Mouse (Mus musculus) heart, postnatal 0 days (tissue): ENCODE measurements around the gene Zbtb1. TPM values are rescaled to one million over a fixed set of nuclear protein-coding genes. Genes with fewer than 3 reads are reported as not detected.
A peak's percentile ranks its signal among the peaks of the same experiment; 100 is the strongest.

Experiments used
- ATAC-seq: fragments of 200-750 bp; cut with Nextera tagmentation; 2 replicates; pipeline ENCODE4 v1.8.0; 2017; ENCODE audit warnings: low read depth, moderate number of reproducible peaks, moderate library complexity; ENCODE audit not compliant: insufficient read depth
- DNase-seq: peaks from one replicate; pipeline ENCODE4 v3.0.0-alpha.2; 2016; ENCODE audit warnings: low spot score
- H3K27ac ChIP-seq: fragments of 300-500 bp; sonication (generic); 2 replicates; pipeline ENCODE4 v1.5.1; 2014; ENCODE audit warnings: low read depth, mild to moderate bottlenecking
- H3K27me3 ChIP-seq: fragments of 300-500 bp; sonication (generic); 2 replicates; pipeline ENCODE4 v1.6.1; 2014; ENCODE audit warnings: low read length, mixed read lengths; ENCODE audit not compliant: control insufficient read depth, insufficient read depth
- H3K36me3 ChIP-seq: fragments of 300-500 bp; sonication (generic); replicated peaks from 2 replicates; pipeline ENCODE4 v1.6.1; 2014; ENCODE audit warnings: low read length, mixed read lengths; ENCODE audit not compliant: control insufficient read depth, insufficient read depth
- H3K4me1 ChIP-seq: fragments of 300-500 bp; sonication (generic); 2 replicates; pipeline ENCODE4 v1.6.1; 2014; ENCODE audit warnings: antibody characterized with exemption; ENCODE audit not compliant: control insufficient read depth, insufficient read depth
- H3K4me2 ChIP-seq: fragments of 300-500 bp; sonication (generic); 2 replicates; pipeline ENCODE4 v1.6.1; 2014; ENCODE audit warnings: low read depth, mild to moderate bottlenecking, low read length, moderate library complexity
- H3K4me3 ChIP-seq: fragments of 300-500 bp; sonication (generic); 2 replicates; pipeline ENCODE4 v1.5.1; 2014; ENCODE audit warnings: low read depth, low read length
- H3K9ac ChIP-seq: fragments of 300-500 bp; sonication (generic); replicated peaks from 2 replicates; pipeline ENCODE4 v1.6.1; 2014; ENCODE audit warnings: low read depth, low read length, mixed read lengths
- H3K9me3 ChIP-seq: fragments of 300-500 bp; sonication (generic); replicated peaks from 2 replicates; pipeline ENCODE4 v1.6.1; 2016; ENCODE audit warnings: low read length; ENCODE audit not compliant: control insufficient read depth
- CTCF ChIP-seq: IDR thresholded peaks from 2 replicates; pipeline ENCODE4 v1.5.1; 2016; ENCODE audit warnings: antibody characterized with exemption, control low read depth, low read depth
- EP300 ChIP-seq: IDR thresholded peaks from 2 replicates; pipeline ENCODE4 v1.6.1; 2016; ENCODE audit warnings: antibody characterized with exemption, low read depth
- WGBS: fragments of 180-500 bp; shearing (Covaris S2); extraction: QIAGEN DNeasy Blood & Tissue Kit; methylation state at CpG from one replicate; pipeline ENCODE4 v1.1.7; 2014; 5-methylcytosine and 5-hydroxymethylcytosine counted together
- polyA plus RNA-seq: library from polyadenylated mRNA; unstranded; fragments of >200 nt; fragmentation: Nextera tagmentation; extraction: Ambion mirVana; gene quantifications from 2 replicates; pipeline ENCODE4 v1.2.1, GENCODE M21; 2015
- total RNA-seq: library from RNA; depleted of rRNA; stranded (reverse); fragments of >200 nt; gene quantifications from 2 replicates; pipeline ENCODE4 v1.2.3, GENCODE M21; 2014; ENCODE audit warnings: low replicate concordance

Zbtb1 gene
- total and polyA plus RNA-seq, 2 experiments from 2014 or later, result 4.6 to 5.0 TPM

DNA sequence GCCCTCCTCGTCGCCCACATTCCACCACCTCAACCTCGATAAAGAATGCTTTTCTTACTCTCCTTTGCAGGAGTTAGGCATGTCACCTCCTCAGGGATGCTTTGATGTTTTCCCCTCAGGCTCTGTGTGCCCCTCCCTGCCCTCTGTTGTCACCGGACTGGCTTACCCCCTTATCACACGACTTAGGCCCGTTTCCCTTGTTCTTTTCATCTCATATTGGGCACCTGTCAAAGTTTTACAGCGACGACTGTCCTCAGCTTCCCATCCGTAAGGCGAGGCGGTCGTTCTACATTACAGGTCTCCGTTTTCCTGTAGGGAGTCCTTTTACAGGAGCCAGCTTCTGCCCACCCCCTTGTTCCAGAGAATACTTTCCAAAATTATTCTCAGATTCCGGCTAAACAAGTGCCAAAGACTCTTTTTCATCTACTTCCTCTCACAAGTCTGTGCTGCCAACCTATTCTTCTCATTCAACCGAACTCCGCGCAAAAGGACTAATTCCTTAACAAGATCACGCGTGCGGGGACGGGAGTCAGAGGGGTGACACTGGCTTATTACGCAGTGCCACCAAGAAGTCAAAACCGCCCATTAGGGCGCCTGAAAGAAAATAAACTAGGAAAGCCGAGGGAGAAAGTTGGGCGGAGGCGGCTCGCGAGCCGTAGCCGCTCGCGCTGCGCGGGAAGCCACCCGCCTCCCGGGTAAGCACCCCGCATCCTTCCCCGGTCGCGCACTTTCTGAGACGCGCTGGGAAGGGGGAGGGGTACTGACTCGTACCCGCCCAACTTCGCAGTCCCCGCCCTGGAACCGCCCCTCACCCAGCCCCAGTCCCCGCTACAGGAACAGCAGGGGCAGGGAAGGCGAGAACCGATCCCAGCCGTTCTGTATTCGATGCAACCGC lies 33.2 kb downstream of the Zbtb1 start:
- TF ChIP-seq EP300, result no peak; the same call in 1 of the 2 replicates
- TF ChIP-seq CTCF, result no peak
- Histone ChIP-seq H3K9me3 (no peaks in the 10 kb centered on the region), H3K4me1 (peaks cover 16% of the 10 kb centered on the region), H3K27me3 (peaks cover 17% of the 10 kb centered on the region; the same call in 1 of the 2 replicates), H3K4me2 (peak overlapping the region; percentile 76), H3K27ac (peak overlapping the region; percentile 96), H3K36me3 (no peaks in the 10 kb centered on the region), H3K4me3 (peak overlapping the region; percentile 76), H3K9ac (peak overlapping the region; percentile 72)
- peak; percentile 87 for DNase-seq
- ATAC-seq, result peak; percentile 80
- 2% methylated on average over 52 of the region's 54 CpGs for WGBS

- DNase-seq, result peak; percentile 100
- Histone ChIP-seq H3K4me2 (peak within 1 kb of the TSS; percentile 76), H3K27ac (peak within 1 kb of the TSS; percentile 96), H3K9ac (peak within 1 kb of the TSS; percentile 72), H3K9me3 (no peaks in the 10 kb centered on the region), H3K27me3 (peaks cover 17% of the 10 kb centered on the region; the same call in 1 of the 2 replicates), H3K36me3 (no peaks in the 10 kb centered on the region), H3K4me3 (peak within 1 kb of the TSS; percentile 76), H3K4me1 (peaks cover 16% of the 10 kb centered on the region)
- WGBS, result under 1% methylated on average over 54 of the region's 54 CpGs
- TF ChIP-seq CTCF (no peak), EP300 (peak; percentile 7; the same call in 1 of the 2 replicates)
- peak; percentile 97 for ATAC-seq
These were observed 33.9 kb downstream of the Zbtb1 start, which contains the start of gene Hspa2 for GRCm38 (mm10) chr12:76403886-76404537. Gene Hspa2, plus strand, starts transcription at chr12:76404176.

DNA sequence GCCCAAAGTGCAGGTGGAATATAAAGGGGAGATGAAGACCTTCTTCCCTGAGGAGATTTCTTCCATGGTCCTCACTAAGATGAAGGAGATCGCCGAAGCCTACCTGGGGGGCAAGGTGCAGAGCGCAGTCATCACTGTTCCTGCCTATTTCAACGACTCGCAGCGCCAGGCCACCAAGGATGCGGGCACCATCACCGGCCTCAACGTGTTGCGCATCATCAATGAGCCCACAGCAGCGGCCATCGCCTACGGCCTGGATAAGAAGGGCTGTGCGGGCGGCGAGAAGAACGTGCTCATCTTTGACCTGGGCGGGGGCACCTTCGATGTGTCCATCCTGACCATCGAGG lies 34.7 kb downstream of the Zbtb1 start:
- H3K4me1 ChIP-seq, result peaks cover 16% of the 10 kb centered on the region
- H3K27me3 ChIP-seq, result peaks cover 17% of the 10 kb centered on the region; the same call in 1 of the 2 replicates
- no peaks in the 10 kb centered on the region for H3K9me3 ChIP-seq
- H3K27ac ChIP-seq, result no peak overlapping the region
- H3K4me3 ChIP-seq, result peak overlapping the region; percentile 76
- 0 out of 2 replicates have a peak overlapping the region, but pooled peaks have one; percentile 18 for H3K9ac ChIP-seq
- H3K4me2 ChIP-seq, result peak overlapping the region; percentile 76
- 8% methylated on average over 20 of the region's 20 CpGs for WGBS
- DNase-seq (no peak), ATAC-seq (no peak)
- no peak for TF ChIP-seq EP300
- TF ChIP-seq CTCF, result no peak
- no peaks in the 10 kb centered on the region for H3K36me3 ChIP-seq

DNA sequence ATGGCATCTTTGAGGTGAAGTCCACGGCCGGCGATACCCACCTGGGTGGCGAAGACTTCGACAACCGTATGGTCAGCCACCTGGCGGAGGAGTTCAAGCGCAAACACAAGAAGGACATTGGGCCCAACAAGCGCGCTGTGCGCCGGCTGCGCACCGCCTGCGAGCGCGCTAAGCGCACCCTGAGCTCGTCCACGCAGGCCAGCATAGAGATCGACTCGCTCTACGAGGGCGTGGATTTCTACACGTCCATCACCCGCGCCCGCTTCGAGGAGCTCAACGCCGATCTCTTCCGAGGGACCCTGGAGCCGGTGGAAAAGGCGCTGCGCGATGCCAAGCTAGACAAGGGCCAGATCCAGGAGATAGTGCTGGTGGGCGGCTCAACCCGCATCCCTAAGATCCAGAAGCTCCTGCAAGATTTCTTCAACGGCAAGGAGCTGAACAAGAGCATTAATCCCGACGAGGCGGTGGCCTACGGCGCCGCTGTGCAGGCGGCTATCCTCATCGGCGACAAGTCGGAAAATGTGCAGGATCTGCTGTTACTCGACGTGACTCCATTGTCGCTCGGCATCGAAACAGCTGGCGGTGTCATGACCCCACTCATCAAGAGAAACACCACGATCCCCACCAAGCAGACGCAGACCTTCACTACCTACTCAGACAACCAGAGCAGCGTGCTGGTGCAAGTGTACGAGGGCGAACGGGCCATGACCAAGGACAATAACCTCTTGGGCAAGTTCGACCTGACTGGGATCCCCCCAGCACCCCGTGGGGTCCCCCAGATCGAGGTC lies 35.3 kb downstream of the Zbtb1 start:
- WGBS, result 4% methylated on average over 64 of the region's 64 CpGs
- Histone ChIP-seq H3K36me3 (no peaks in the 10 kb centered on the region), H3K4me3 (peak overlapping the region; percentile 76), H3K4me2 (peak overlapping the region; percentile 76), H3K27me3 (peaks cover 17% of the 10 kb centered on the region; the same call in 1 of the 2 replicates), H3K27ac (no peak overlapping the region), H3K9me3 (no peaks in the 10 kb centered on the region), H3K9ac (0 out of 2 replicates have a peak overlapping the region, but pooled peaks have one; percentile 18), H3K4me1 (peaks cover 16% of the 10 kb centered on the region)
- TF ChIP-seq EP300, result no peak
- TF ChIP-seq CTCF, result no peak
- ATAC-seq (no peak), DNase-seq (no peak)

DNA sequence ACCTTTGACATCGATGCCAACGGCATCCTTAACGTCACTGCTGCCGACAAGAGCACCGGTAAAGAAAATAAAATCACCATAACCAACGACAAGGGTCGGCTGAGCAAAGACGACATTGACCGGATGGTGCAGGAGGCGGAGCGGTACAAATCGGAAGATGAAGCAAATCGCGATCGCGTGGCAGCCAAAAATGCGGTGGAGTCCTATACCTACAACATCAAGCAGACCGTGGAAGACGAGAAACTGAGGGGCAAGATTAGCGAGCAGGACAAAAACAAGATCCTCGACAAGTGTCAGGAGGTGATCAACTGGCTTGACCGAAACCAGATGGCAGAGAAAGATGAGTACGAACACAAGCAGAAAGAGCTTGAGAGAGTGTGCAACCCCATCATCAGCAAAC lies 35.9 kb downstream of the Zbtb1 start:
- no peak for TF ChIP-seq EP300
- TF ChIP-seq CTCF, result no peak
- Histone ChIP-seq H3K9me3 (no peaks in the 10 kb centered on the region), H3K9ac (0 out of 2 replicates have a peak overlapping the region, but pooled peaks have one; percentile 18), H3K4me3 (peak overlapping the region; percentile 76), H3K4me1 (peaks cover 16% of the 10 kb centered on the region), H3K36me3 (no peaks in the 10 kb centered on the region), H3K4me2 (peak overlapping the region; percentile 76), H3K27me3 (peaks cover 17% of the 10 kb centered on the region; the same call in 1 of the 2 replicates), H3K27ac (no peak overlapping the region)
- ATAC-seq, result no peak
- WGBS, result 5% methylated on average over 23 of the region's 23 CpGs
- DNase-seq, result no peak
